Mouse (Mus musculus) thymus, adult 18-20 months (tissue): Measurements from ENCODE around the gene Spryd3.
"Not testable (repeated sequence)": the region's sequence is repeated elsewhere in the genome, so short reads cannot be mapped to it uniquely, and the experiment has no call there.

ENCODE experiments used
- DNase-seq, 2 experiments: peaks; one replicate each; pipeline ENCODE4 v3.0.0; 2022; ENCODE audit warnings: mixed read lengths in 2 of 2

Spryd3 gene

GRCm38 (mm10) chr15:102136129-102136758, at the start of gene Spryd3:
Gene Spryd3, minus strand, starts transcription at chr15:102136234.
- peak; percentile 95 to 96 for DNase-seq

- DNase-seq = no peak
These were observed 47.0 kb upstream of the Spryd3 start for GRCm38 (mm10) chr15:102183076-102183475.

- DNase-seq = no peak
These were observed 43.9 kb upstream of the Spryd3 start for GRCm38 (mm10) chr15:102179924-102180323.

- DNase-seq = no peak
These were observed 43.1 kb upstream of the Spryd3 start for GRCm38 (mm10) chr15:102179106-102179505.

- peak; percentile 58 to 67 for DNase-seq
These were observed 42.2 kb upstream of the Spryd3 start for GRCm38 (mm10) chr15:102178279-102178678.

GRCm38 (mm10) chr15:102177417-102177816, 41.4 kb upstream of the Spryd3 start:
- no peak for DNase-seq

GRCm38 (mm10) chr15:102176571-102177316, 40.7 kb upstream of the Spryd3 start:
- DNase-seq = no peak

- no peak for DNase-seq
These were observed 39.8 kb upstream of the Spryd3 start for GRCm38 (mm10) chr15:102175736-102176319.

- DNase-seq = no peak
These were observed 37.5 kb upstream of the Spryd3 start for GRCm38 (mm10) chr15:102173581-102173980.

GRCm38 (mm10) chr15:102169064-102169463, 33.0 kb upstream of the Spryd3 start:
- no peak for DNase-seq

GRCm38 (mm10) chr15:102167620-102168021, 31.6 kb upstream of the Spryd3 start:
- DNase-seq = no peak

- DNase-seq = peak in 1 of 2 experiments; percentile 35
These were observed 29.6 kb upstream of the Spryd3 start for GRCm38 (mm10) chr15:102165468-102166100.

- no peak for DNase-seq
These were observed 28.1 kb upstream of the Spryd3 start for GRCm38 (mm10) chr15:102163900-102164693.

GRCm38 (mm10) chr15:102160415-102161060, 24.5 kb upstream of the Spryd3 start:
- no peak for DNase-seq

GRCm38 (mm10) chr15:102156836-102157235, 20.8 kb upstream of the Spryd3 start:
- DNase-seq = no peak

GRCm38 (mm10) chr15:102155006-102155405, 19.0 kb upstream of the Spryd3 start:
- not testable (repeated sequence) for DNase-seq

- no peak for DNase-seq
These were observed 16.6 kb upstream of the Spryd3 start for GRCm38 (mm10) chr15:102152646-102153045.

GRCm38 (mm10) chr15:102150301-102151135, 14.5 kb upstream of the Spryd3 start, which contains the start of gene Soat2:
Gene Soat2, plus strand, starts transcription at chr15:102150526.
- no peak for DNase-seq

- DNase-seq = no peak
These were observed 13.5 kb upstream of the Spryd3 start for GRCm38 (mm10) chr15:102149561-102149960.

- no peak for DNase-seq
These were observed 11.8 kb upstream of the Spryd3 start for GRCm38 (mm10) chr15:102147674-102148402.
